Mouse (Mus musculus) midbrain, postnatal 0 days (tissue): ENCODE results near the gene B3gat2. TPM values are rescaled to one million over a fixed set of nuclear protein-coding genes. Genes with fewer than 3 reads are reported as not detected.

Source experiments
- ATAC-seq: fragments of 200-750 bp; cut with Nextera tagmentation; 2 replicates; pipeline ENCODE4 v1.8.0; 2017; ENCODE audit warnings: moderate number of reproducible peaks, mild to moderate bottlenecking, moderate TSS enrichment, moderate library complexity; ENCODE audit not compliant: low FRiP score
- DNase-seq: peaks from one replicate; pipeline ENCODE4 v3.0.0-alpha.2; 2015; ENCODE audit warnings: low spot score
- H3K27ac ChIP-seq: fragments of 300-500 bp; sonication (generic); 2 replicates; pipeline ENCODE4 v1.5.1; 2014; ENCODE audit warnings: low read depth, mild to moderate bottlenecking, low read length, mixed read lengths
- H3K27me3 ChIP-seq: fragments of 300-500 bp; sonication (generic); 2 replicates; pipeline ENCODE4 v1.6.1; 2014; ENCODE audit warnings: low read length, control low read depth, mixed read lengths; ENCODE audit not compliant: insufficient read depth
- H3K36me3 ChIP-seq: fragments of 300-500 bp; sonication (generic); 2 replicates; pipeline ENCODE4 v1.6.1; 2014; ENCODE audit warnings: low read length, control low read depth, mixed read lengths; ENCODE audit not compliant: insufficient read depth
- H3K4me1 ChIP-seq: fragments of 300-500 bp; sonication (generic); 2 replicates; pipeline ENCODE4 v1.6.1; 2014; ENCODE audit warnings: mild to moderate bottlenecking, control low read depth, antibody characterized with exemption, low read length, mixed read lengths; ENCODE audit not compliant: insufficient read depth
- H3K4me2 ChIP-seq: fragments of 300-500 bp; sonication (generic); 2 replicates; pipeline ENCODE4 v1.6.1; 2014; ENCODE audit warnings: low read depth, mild to moderate bottlenecking, low read length, mixed read lengths; ENCODE audit not compliant: poor library complexity, severe bottlenecking
- H3K4me3 ChIP-seq: fragments of 300-500 bp; sonication (generic); 2 replicates; pipeline ENCODE4 v1.5.1; 2014; ENCODE audit warnings: low read depth, mild to moderate bottlenecking, low read length, moderate library complexity
- H3K9ac ChIP-seq: fragments of 300-500 bp; sonication (generic); replicated peaks from 2 replicates; pipeline ENCODE4 v1.6.1; 2014; ENCODE audit warnings: mild to moderate bottlenecking, low read length, moderate library complexity, mixed read lengths; ENCODE audit not compliant: poor library complexity, severe bottlenecking
- H3K9me3 ChIP-seq: fragments of 300-500 bp; sonication (generic); 2 replicates; pipeline ENCODE4 v1.6.1; 2016; ENCODE audit warnings: low read length, control low read depth
- CTCF ChIP-seq: IDR thresholded peaks from 2 replicates; pipeline ENCODE4 v1.5.1; 2016; ENCODE audit warnings: antibody characterized with exemption, mild to moderate bottlenecking
- WGBS: fragments of 180-500 bp; shearing (Covaris S2); extraction: QIAGEN DNeasy Blood & Tissue Kit; methylation state at CpG from one replicate; pipeline ENCODE4 v1.1.7; 2014; 5-methylcytosine and 5-hydroxymethylcytosine counted together
- polyA plus RNA-seq: library from polyadenylated mRNA; unstranded; fragments of >200 nt; fragmentation: Nextera tagmentation; extraction: Ambion mirVana; gene quantifications from 2 replicates; pipeline ENCODE4 v1.2.1, GENCODE M21; 2015
- total RNA-seq: library from RNA; depleted of rRNA; stranded (reverse); fragments of >200 nt; gene quantifications from 2 replicates; pipeline ENCODE4 v1.2.3, GENCODE M21; 2014

B3gat2 gene
- total and polyA plus RNA-seq, 2 experiments from 2014 or later: 15.0 to 31.2 TPM

DNA sequence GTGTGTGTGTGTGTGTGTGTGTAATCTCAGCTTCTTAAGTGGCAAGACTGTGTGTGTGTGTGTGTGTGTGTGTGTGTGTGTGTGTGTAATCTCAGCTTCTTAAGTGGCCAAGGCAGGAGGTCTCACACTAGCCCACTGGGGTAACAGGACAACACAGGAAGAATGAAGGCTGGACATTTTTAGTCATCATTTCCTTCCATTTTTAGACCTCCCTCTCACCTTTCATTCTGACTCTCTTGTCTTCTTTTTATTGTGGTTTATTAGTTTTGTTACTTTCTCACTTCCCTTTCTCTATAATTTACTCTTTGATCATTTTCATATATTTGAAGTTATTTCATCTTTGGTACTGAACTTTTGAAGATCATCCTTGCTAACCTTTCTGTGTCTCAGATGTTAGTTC, 79.4 kb downstream of the B3gat2 start:
- Histone ChIP-seq H3K9me3 (no peaks in the 10 kb centered on the region), H3K4me2 (no peak overlapping the region), H3K4me1 (no peaks in the 10 kb centered on the region), H3K9ac (no peak overlapping the region), H3K36me3 (peaks cover 13% of the 10 kb centered on the region; the same call in 1 of the 2 replicates), H3K27me3 (no peaks in the 10 kb centered on the region), H3K27ac (no peak overlapping the region), H3K4me3 (no peak overlapping the region)
- no peak for DNase-seq
- no peak for TF ChIP-seq CTCF
- no peak for ATAC-seq

- Histone ChIP-seq H3K4me2 (no peak overlapping the region), H3K36me3 (peaks cover 19% of the 10 kb centered on the region), H3K4me1 (no peaks in the 10 kb centered on the region), H3K9ac (no peak overlapping the region), H3K4me3 (no peak overlapping the region), H3K9me3 (no peaks in the 10 kb centered on the region), H3K27ac (peak overlapping the region; percentile 32; the same call in 1 of the 2 replicates), H3K27me3 (no peaks in the 10 kb centered on the region)
- ATAC-seq (no peak), DNase-seq (peak; percentile 37)
- TF ChIP-seq CTCF: no peak
- WGBS: 68% methylated on average over 3 of the region's 3 CpGs
These were observed 81.1 kb downstream of the B3gat2 start for GRCm38 (mm10) chr1:23842629-23843028.

DNA sequence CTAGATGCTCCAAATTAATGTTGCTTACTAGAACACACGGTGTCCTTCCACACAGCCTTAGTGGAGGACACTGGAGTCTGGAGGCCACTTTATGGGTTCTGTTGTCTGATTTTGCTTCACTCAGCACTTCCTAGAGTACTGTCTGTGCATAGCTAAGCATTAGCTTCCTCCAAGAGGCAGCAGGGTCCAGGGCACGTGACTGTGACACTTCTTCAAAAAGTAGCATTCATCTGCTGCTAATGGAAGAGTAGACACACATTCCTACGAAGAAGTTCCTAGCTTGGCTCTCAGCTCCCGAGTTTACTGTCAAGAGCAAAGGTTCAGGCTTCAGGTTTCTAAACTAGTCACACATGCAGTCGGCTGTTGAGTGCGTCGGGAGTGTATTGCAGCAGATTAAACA, 82.2 kb downstream of the B3gat2 start:
- no peak for DNase-seq
- Histone ChIP-seq H3K27ac (no peak overlapping the region), H3K9ac (no peak overlapping the region), H3K27me3 (no peaks in the 10 kb centered on the region), H3K9me3 (no peaks in the 10 kb centered on the region), H3K4me2 (no peak overlapping the region), H3K36me3 (peaks cover 28% of the 10 kb centered on the region), H3K4me1 (no peaks in the 10 kb centered on the region), H3K4me3 (no peak overlapping the region)
- no peak for TF ChIP-seq CTCF
- ATAC-seq: no peak
- WGBS: 88% methylated on average over 7 of the region's 7 CpGs

GRCm38 (mm10) chr1:23845007-23845406, 83.5 kb downstream of the B3gat2 start:
- TF ChIP-seq CTCF: no peak

GRCm38 (mm10) chr1:23846044-23846680, 84.6 kb downstream of the B3gat2 start:
- Histone ChIP-seq H3K4me1 (no peaks in the 10 kb centered on the region), H3K4me2 (no peak overlapping the region), H3K9ac (no peak overlapping the region), H3K9me3 (no peaks in the 10 kb centered on the region), H3K4me3 (no peak overlapping the region), H3K27me3 (no peaks in the 10 kb centered on the region), H3K27ac (no peak overlapping the region), H3K36me3 (peaks cover 25% of the 10 kb centered on the region)
- DNase-seq (peak; percentile 86), ATAC-seq (no peak)
- no peak for TF ChIP-seq CTCF
- 57% methylated on average over 10 of the region's 10 CpGs for WGBS

More at GRCm38 (mm10) chr1:23845007-23845406, 83.5 kb downstream of the B3gat2 start:
- Histone ChIP-seq H3K4me3 (no peak overlapping the region), H3K4me2 (no peak overlapping the region), H3K36me3 (peaks cover 28% of the 10 kb centered on the region), H3K9me3 (no peaks in the 10 kb centered on the region), H3K9ac (no peak overlapping the region), H3K4me1 (no peaks in the 10 kb centered on the region), H3K27ac (no peak overlapping the region), H3K27me3 (no peaks in the 10 kb centered on the region)
- WGBS: 96% methylated on average over 10 of the region's 10 CpGs
- ATAC-seq: no peak
- no peak for DNase-seq

GRCm38 (mm10) chr1:23855623-23856022, 94.1 kb downstream of the B3gat2 start:
- WGBS: 86% methylated on average over 3 of the region's 3 CpGs
- H3K9me3 ChIP-seq: no peaks in the 10 kb centered on the region
- H3K9ac ChIP-seq: no peak overlapping the region
- no peak overlapping the region for H3K4me2 ChIP-seq
- no peak overlapping the region for H3K27ac ChIP-seq
- DNase-seq: peak; percentile 19
- no peak overlapping the region for H3K4me3 ChIP-seq
- ATAC-seq: no peak
- no peaks in the 10 kb centered on the region for H3K4me1 ChIP-seq
- TF ChIP-seq CTCF: no peak
- no peaks in the 10 kb centered on the region for H3K27me3 ChIP-seq
- peaks cover 28% of the 10 kb centered on the region for H3K36me3 ChIP-seq
